Mouse (Mus musculus) heart, embryonic 15.5 days (tissue): ENCODE results near the gene Capns1. TPM values are rescaled to one million over a fixed set of nuclear protein-coding genes. Genes with fewer than 3 reads are reported as not detected.

ENCODE experiments used
- polyA plus RNA-seq: library from polyadenylated mRNA; unstranded; fragments of >200 nt; fragmentation: Nextera tagmentation; extraction: Ambion mirVana; gene quantifications from 2 replicates; pipeline ENCODE4 v1.2.1, GENCODE M21; 2015

Capns1 gene
- polyA plus RNA-seq, 1 experiment from 2014 or later, result 77.4 TPM

Other genes starting within 250 kb of the Capns1 start
- 6.7 and 9.4 TPM in 2 replicates for gene Zfp74, start 244.7 kb downstream of the Capns1 start, polyA plus RNA-seq
- gene Zfp568, start 214.9 kb downstream of the Capns1 start, polyA plus RNA-seq, result 16.2 and 22.4 TPM in 2 replicates
- 3.3 and 4.1 TPM in 2 replicates for gene Zfp14, start 147.4 kb downstream of the Capns1 start, polyA plus RNA-seq
- 3.5 and 4.6 TPM in 2 replicates for gene Zfp82, start 125.9 kb downstream of the Capns1 start, polyA plus RNA-seq
- gene Gm26920, start 108.4 kb downstream of the Capns1 start, polyA plus RNA-seq, result 0.59 TPM in 1 of 2 replicates, not detected in the other
- gene Zfp566, start 108.3 kb downstream of the Capns1 start, polyA plus RNA-seq, result 5.1 and 6.3 TPM in 2 replicates
- gene Zfp260, start 104.0 kb downstream of the Capns1 start, polyA plus RNA-seq, result 72.9 and 75.3 TPM in 2 replicates
- 10.0 and 13.7 TPM in 2 replicates for gene Zfp382, start 76.9 kb downstream of the Capns1 start, polyA plus RNA-seq
- 6.9 and 8.5 TPM in 2 replicates for gene Zfp146, start 29.1 kb downstream of the Capns1 start, polyA plus RNA-seq
- 369 and 603 TPM in 2 replicates for gene Cox7a1, start 14.7 kb downstream of the Capns1 start, polyA plus RNA-seq
- 99.7 and 105 TPM in 2 replicates for gene Polr2i, start 33.1 kb upstream of the Capns1 start, polyA plus RNA-seq
- 125 and 140 TPM in 2 replicates for gene Tbcb, start 33.5 kb upstream of the Capns1 start, polyA plus RNA-seq
- gene Ovol3, start 36.9 kb upstream of the Capns1 start, polyA plus RNA-seq, result not detected in 2 replicates
- 0.42 and 0.61 TPM in 2 replicates for gene Thap8, start 81.3 kb upstream of the Capns1 start, polyA plus RNA-seq
- gene Wdr62, start 81.6 kb upstream of the Capns1 start, polyA plus RNA-seq, result 6.7 and 8.6 TPM in 2 replicates
- gene Clip3, start 92.9 kb upstream of the Capns1 start, polyA plus RNA-seq, result 8.0 and 12.0 TPM in 2 replicates
- 57.4 and 64.4 TPM in 2 replicates for gene Alkbh6, start 109.9 kb upstream of the Capns1 start, polyA plus RNA-seq
- 6.1 and 18.8 TPM in 2 replicates for gene Syne4, start 116.0 kb upstream of the Capns1 start, polyA plus RNA-seq
- gene E130208F15Rik, start 122.9 kb upstream of the Capns1 start, polyA plus RNA-seq, result 5.1 TPM in 1 of 2 replicates, not detected in the other
- 14.4 and 17.5 TPM in 2 replicates for gene Sdhaf1, start 125.1 kb upstream of the Capns1 start, polyA plus RNA-seq
- 1.4 and 2.1 TPM in 2 replicates for gene Lrfn3, start 164.0 kb upstream of the Capns1 start, polyA plus RNA-seq
- 27.1 and 46.0 TPM in 2 replicates for gene Tyrobp, start 214.9 kb upstream of the Capns1 start, polyA plus RNA-seq
- gene Hcst, start 221.0 kb upstream of the Capns1 start, polyA plus RNA-seq, result 0.98 and 2.7 TPM in 2 replicates
- gene Nfkbid, start 222.9 kb upstream of the Capns1 start, polyA plus RNA-seq, result 0.76 and 1.5 TPM in 2 replicates
- gene Aplp1, start 246.7 kb upstream of the Capns1 start, polyA plus RNA-seq, result 14.7 and 21.7 TPM in 2 replicates